Mouse (Mus musculus) ovary, postnatal 10 days (tissue): ENCODE results near the gene Rab12.
A peak's percentile ranks its signal among the peaks of the same experiment; 100 is the strongest.

ENCODE experiments used
- DNase-seq: peaks from one replicate; pipeline ENCODE4 v3.0.0; 2022; ENCODE audit warnings: low spot score

The Rab12 gene

DNA sequence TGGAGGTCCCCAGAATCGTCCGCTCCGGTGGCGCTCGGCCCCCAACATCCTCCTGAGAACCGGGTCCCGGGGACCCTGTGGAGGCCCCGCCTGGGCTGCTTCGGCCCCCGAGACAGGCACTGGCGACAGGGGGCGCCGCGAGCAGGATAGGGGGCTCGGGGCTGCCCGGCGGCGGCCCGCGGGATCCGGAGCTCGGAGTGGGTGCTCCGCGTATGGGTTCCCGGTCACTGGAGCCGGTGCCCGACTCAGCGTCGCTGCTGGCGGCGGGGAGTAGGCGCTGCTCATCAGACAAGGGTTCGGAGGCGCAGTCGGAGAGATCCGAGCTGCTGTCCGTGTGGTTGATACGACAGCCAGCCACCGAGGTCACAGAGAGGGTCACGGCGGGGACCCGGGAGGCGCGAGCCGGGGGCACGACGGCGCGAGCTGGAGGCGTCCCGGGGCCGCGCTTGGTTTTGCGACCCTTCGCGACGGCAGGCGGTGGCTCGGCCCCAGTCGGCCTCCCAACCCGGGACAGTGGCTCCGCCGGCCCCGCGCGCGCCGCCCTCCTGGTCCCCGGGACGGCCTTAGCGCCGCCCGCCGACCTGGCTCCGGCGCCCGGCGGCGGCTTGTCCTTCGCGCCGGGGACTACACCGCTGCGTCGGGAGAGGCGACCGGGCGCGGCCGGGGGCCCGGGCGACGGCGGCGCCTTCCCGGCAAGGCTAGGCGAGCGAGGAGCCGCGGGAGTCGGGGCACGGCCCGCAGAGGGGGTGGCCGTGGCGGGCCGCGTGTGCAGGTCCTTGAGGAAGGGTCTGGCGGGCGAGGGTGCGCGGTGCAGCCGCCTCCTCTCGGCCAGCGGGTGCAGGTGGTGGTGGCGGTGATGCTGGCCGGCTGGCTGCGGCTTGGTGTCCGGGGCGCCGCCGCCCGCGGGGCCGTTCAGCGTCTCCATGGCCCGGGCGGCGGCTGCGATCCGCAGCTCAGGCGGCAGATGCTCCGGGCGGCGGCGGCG is 70.8 kb downstream of the Rab12 start:
- peak; percentile 13 for DNase-seq

GRCm38 (mm10) chr17:66447978-66448377 is 71.6 kb downstream of the Rab12 start:
- no peak for DNase-seq

DNA sequence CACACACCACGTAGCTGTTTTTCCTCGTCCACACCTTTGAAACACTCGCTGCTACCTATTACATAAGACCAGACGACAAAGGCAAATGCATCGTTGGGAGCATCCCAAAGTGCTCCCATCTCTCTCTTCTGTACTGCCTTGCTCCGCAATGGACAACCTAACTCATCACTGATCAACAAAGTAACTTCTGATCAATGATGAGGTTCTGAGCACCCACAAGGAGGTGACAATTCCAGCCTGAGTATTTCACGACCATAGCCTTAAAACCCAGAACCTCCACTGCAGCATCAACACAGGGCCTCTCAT is 72.6 kb downstream of the Rab12 start:
- no peak for DNase-seq

DNA sequence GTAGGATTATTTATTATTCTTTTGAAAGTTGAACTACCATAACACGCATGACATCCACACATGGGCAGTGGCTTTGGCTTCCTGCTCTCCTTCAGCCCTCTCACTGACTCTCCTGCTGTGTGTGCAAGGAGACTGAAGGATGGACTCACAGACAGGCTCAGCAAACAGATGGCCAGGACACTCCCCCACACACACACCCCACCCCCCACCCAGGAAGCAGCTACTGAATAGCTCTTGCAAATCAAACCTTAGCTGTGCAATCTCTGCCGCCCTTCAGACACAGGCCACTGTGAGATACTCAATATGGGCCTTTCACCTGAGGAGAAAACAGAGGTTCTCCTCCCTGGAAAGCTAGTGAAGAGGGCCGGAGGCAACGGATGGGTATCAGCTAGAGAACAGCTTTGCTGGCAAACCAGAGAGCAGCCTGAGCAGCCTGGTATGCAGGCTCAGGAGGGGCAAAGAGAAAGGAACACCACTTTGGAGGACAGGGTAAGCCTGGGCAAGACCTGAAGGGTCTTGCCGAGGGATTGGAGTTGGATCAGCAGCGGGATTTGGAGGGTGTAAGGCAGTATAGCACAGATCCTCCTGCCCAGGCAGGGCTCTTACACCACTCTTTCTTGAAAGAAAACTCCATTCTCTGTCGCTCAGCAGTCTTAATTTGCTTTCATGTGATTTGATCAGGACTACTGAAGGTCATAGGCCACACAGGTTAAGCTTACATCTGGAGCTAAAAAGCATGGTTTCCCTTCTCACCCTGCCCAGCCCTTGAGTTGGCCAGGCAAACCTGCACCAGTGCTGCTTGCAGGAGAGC is 73.1 kb downstream of the Rab12 start:
- no peak for DNase-seq
